Mouse (Mus musculus) cerebellum, postnatal 25 days (tissue): ENCODE results near the gene Plagl1.
A peak's percentile ranks its signal among the peaks of the same experiment; 100 is the strongest.

Source experiments
- DNase-seq, 2 experiments: peaks; one replicate each; pipeline ENCODE4 v3.0.0; 2021; ENCODE audit warnings: mixed read lengths in 2 of 2

The Plagl1 gene

DNA sequence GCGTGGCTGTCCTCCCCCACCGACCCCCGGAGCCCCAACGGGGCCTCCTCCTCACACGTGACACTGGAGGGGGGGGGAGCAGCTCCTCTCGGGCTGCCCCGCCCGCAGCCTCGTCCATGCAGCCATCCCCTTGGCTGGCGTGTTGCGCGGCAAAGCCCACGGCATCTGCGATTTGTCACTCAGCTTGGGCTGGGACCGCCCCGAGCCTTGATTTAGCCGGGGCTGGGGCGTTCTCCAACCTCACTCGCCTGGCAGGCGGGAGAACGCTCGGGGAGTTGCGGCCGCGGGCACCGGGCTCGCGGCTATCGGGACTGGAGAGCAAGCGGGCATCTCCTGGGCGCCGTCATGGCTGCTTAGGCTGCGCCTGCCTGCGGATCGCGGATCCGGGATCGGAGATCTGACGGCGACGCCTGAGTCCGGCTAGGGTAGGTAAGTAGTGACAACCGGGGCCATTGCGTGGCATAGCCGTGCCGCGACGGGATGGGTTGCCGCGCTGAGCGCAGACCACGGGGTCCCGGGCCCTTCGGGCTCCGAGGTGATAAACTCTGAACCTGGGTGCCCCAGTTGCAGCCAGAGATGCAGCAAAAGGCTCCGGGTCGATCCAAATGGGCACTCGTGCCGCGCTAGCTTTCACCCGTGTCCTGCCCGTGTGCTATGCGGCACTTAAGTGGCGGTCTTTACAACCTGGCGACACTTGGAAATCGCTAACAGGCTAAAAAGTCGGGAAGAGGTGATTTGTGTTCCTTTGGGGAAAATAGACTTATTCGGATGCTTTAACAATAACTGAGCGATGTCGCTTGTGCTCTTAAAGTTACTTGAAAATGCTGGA lies 30.5 kb downstream of the Plagl1 start:
- DNase-seq: peak; percentile 72 to 84

DNA sequence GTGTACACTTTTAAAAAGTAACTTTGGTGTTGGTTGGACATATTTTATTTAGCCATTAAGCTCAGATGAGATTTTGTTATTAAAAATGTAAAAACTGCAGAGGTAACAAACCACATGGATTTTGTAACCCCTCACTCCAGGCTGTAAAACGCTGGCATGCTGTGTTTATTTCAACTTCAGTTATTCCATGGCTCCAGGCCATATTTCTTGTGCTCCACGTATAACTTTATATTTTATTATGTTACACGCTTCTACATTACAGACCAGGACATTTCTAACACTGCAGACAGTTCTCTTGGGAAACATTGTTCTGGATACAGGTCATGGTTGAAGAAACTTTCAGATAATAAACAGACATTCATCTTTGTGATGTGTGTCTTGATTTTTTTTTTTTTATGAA lies 32.7 kb downstream of the Plagl1 start:
- DNase-seq: no peak

DNA sequence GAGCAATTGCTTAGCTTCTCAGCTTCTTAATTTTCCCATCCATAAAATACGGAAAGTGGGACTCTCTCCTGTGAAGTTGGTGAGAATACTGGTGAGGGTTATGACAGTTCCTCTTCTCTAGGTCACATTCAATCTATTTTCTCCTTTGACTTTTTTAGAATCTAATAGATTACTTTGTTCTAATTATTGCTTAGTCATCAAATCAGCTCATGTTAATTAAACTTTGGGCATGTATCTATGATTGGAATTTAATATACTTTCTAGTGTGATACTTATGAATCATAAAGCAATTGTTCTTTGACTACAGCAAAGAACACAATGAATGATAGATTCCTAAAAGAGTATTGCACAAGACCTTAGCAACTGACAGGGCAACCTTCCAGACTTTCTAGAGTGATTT lies 38.6 kb downstream of the Plagl1 start:
- DNase-seq: no peak

DNA sequence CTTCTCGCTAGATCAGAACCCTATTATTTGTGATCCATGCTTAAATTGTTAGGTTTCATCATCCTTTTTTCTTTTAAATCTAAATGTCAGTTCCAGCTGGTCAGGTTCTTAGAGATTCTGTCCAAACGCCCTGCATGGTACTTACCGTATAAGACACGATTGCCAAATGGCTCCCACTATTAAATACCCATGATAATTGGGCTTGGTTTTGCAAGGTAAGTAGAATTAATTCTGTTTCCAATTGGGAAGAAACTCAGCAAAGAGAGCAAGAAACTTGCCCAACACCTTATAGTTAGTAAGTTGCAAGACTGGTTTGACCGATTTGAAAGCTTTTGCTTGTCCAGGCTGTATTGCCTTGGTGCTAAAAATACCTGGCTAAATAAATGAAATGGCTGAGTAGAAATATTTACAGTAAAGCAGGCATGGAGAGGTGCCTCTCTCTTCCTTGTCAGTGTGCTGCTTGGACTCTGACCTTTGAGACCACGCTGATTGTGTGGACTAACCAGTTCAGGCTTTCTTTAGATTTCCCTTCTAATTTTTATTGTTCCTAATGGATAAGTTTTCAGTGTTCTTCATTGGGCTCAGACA lies 39.9 kb downstream of the Plagl1 start:
- DNase-seq: no peak

DNA sequence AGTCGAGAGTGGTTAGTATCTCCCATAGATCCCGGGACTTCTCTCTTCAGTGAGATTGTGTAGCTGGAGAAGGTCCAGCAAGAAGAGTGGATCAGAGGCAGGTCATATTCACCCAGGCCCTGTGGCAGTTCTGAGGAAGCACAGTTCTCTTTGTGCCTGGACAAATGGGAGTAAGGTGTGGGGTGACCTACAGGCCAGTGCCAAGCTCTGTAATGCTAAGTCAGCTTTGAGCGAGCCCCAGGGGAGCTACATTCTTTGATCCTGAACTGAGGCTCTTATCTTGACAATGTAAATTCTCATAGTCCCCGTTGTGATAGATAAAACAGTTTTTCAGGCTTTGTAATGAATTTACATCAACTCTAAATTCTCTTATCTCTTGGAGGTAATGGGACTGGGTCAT lies 42.1 kb downstream of the Plagl1 start:
- no peak for DNase-seq

DNA sequence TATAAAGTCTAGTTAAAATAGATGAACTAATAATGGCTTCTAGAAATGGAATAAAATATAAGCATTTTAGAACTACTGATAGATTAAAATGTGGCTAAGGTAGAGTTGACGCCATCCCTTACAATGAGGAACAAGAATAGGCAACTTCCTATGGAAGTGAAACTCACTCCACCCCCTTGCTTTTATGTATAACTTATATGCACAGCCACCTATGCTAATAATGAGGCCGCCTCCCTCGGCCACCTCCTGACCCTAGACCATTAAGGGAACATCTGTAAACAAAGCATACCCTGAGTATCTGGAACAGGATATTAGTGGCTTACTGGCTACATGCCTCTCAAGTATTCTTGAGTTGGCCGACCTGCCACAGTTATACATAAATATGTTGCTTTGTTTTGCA lies 43.5 kb downstream of the Plagl1 start:
- no peak for DNase-seq

DNA sequence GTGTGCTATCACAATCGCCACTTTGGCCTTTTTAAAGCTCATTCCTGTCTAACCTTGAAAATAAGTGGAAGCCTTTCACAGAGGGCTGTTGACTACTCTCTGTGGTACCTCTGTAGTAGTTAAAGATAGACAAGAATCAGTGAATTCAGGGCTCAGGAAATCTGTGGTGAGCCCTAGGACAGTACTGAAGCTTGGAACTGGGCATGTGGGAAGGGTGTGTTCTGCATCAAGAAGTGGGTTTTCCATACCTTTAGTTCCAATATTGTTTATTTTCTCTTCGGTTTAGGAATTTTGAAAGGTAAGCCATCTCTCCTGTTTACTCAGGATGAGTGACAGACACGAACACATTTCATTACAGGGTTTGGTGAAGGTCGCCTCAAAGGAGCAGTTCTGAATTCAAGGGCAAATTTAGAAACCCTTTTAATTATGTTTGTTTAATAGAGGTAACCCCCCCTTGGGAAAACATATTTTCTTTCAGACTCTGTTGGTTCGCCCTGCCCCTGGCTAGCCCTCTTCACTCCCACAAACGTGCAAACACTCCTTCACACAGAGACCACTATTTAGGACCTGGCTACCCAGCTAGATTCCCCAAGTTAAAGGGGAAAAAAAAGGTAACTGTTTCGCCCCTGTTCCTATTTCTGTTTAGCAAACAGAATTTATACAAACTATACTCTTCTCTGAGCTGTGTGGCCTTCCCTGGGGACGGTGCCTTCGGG lies 46.8 kb downstream of the Plagl1 start:
- no peak for DNase-seq

DNA sequence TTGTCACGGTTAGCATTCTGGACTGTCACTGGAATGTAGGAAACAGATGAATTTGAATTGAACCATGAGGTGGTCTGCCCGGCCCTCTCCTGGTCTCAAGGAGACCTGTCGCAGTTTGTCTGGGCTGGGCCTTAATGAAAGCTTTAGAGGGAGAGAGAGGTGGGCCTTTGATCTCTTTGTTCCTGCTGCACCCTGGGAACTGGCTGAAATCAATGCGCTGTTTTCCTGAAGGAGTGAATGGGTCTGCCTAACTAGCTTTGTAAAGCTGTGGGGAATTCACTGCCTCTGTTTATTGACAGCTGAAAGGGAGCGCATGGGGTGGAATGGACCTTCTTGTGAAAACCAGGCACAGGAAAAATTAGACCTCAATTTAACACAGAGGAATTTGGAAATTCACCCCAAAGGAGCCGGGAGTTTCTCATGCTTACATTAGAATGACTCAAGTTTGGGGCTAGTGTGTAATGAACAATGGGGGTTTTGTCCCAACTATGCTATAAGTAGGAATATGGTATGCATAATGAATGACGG lies 47.8 kb downstream of the Plagl1 start:
- no peak for DNase-seq

DNA sequence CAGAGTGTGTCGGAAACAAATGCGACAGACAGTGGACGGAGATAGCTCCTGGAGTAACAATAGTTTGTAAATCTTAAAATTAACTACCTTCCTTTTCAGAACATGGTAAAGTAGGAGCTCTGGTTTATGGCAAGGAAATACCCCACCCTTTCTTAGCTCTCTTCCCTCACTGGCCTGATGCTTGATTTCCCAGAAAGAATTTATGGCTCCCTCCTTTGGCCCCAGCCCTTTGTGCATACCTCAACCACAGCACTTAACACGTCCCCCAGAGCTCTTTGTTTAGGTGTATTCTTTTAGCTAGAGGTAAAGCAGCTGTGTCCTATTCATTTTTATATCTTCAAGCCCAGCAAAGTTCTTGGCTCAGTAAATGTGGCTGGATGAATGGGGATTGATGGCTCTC lies 48.5 kb downstream of the Plagl1 start:
- DNase-seq: no peak

DNA sequence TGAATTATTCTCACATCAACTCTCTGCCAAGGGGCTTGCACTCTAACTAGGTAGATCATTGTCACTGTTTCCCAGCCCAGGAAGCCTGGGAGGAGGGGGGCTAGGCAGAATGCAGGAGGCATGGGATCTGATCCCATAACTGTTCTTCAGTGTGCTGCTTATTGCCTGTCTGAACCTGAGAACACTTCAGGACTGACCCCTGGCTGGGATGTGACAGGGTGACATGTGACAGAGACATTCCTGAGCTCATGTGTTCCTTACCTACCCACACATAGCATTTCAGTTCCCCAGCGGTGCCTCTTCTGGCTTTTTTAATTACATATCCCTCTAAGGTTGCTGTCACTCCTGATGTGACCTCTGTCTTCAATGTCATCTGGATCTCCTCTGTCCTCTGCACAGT lies 49.5 kb downstream of the Plagl1 start:
- no peak for DNase-seq

DNA sequence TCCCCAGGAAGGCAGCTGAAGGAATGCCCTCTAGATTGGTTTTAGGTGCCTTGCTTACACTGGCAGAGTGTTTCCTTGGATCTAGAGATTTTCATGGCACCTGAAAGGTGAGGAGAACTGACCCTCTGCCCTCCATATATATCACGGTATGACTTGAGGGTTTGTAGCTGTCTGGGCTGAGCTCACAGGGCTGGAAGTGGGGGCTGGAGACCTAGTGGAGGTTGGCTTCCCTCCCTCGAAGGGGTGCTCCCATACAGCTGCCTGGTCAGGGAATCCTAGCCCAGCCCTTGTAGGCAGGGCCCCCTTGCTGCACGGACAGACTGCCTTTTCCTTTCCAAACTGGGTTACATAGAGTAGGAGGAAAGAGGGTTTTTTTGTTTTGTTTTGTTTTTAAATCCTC lies 52.5 kb downstream of the Plagl1 start:
- DNase-seq: no peak

DNA sequence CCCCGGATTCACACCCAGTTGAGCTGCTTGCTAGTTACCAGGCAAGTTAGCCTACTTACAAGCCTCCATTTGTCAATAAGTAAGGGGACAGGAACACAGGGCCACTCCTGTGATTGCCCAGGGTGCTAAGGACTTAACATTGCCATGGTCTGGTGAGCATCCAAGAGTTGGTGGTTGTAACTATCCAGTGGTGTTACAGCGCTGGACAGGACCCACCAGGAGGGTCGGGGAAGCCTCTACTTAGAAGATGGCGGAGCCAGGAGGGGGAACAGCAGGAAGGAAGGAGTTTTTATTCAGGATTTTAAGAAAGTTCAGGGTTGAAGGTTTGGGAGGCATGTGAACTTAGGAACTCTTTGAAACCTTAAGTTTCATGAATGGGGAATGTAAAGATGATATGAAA lies 53.3 kb downstream of the Plagl1 start:
- DNase-seq: no peak

DNA sequence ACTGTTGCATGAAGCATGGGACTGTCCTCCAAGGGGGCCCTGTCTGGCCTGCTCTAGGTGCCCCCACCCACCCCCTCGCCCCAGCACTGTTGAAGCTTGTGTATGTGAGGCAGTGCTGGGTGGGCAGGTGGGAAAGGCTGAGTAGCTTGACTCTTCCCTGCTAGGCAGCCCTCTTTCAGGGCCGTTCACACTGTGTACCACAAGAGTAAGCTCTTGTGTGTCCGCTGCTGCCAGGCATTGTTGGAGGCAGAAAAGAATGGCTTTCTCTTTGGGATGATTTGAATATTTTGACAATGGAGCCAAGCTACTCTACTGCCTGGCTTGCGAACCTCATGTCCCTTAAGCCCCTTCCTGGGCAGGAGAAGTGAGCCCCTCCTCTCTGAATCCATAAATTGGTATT lies 54.7 kb downstream of the Plagl1 start:
- DNase-seq: no peak

DNA sequence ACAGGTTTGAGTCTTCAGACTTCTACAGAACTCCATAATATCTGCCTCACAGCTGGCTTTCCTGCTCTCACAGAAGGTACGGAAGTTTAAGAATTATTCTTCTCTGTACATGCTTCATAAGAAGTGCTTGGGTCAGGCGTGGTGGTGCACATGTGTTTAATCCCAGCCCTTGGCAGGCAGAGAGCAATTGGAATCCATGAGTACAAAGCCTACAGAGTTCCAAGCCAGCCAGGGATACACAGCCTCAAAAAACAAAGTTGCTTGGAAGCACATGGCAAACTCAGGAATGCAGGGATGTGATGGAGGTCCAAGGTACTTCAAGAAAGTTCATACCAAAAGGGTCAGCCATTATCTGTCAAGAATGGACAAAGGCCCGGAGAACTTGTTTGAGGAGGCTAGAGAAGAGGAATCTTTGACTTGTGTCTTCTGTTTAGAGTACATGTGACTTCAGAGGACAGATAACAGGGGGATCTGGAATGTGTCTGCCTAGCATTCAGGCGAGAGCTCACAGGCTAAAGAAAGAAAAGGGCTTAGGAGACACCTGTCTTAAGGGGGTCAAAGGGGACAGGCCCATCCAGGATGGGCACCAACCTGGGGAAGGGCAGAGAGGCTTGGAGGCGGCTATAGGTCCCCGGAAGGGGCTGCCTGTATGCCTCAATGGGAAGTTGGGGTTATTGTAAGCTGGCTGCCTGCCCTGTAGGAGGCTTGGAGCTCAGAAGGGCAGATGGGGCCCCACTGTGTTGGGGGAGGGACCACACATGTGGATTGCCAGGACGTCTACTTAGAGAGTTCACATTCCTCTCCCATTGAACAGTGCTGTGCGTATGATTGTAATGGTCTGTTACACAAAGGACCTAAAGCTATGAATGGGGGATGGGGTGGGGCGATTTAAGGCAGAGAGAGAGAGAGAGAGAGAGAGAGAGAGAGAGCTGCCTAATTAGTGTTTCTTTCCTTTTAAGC lies 56.7 kb downstream of the Plagl1 start:
- DNase-seq: no peak

DNA sequence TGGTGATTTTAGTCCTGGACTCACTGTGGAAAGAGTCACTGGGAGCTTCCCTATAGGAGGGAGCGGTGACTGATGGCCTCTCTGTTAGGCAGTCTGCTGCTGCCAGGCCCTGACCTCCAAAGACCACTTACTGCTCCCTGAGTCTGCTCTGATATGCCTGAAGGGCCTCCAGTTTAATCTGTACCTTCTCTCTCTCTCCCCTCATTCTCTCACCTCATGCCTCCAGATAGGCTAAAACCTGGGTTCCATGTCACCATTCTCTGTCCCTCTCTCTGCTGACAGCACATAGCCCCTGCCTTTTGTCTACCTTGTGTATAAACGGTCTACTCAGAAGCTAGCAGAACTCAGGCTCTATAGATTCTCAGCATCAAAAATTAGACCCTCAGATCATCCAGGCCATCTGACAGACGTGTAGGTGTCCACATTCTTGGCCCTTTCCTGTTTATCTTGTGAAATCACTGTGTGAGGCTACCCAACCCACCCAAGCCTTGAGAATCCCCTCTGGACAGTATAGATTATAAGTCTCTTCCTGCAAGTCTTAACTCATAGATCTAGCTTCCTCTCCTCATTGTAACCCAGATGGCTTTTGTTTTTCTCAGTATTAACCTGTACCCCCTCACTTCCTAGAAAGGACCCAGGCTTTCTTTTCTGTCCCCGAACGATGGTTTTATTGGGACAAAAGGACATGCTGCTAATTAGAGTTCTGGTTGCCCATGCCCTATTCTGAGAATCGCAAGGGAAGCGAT lies 57.9 kb downstream of the Plagl1 start:
- no peak for DNase-seq

DNA sequence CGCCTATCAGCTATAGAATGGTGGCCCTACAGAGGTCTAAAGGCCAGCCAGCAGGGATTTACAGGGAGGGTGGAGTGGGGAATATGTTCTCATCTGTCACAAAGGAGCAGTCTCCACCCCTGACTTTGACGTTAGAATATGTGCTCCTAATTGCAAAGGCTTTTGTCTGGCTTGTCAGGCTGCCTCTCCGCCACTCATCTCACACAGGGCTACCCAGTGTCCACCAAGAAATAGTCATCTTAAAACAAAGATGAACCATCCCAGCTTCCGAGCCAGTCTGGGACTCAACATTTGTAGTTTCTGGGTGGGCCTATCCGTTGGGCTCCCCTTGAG lies 58.4 kb downstream of the Plagl1 start:
- no peak for DNase-seq

DNA sequence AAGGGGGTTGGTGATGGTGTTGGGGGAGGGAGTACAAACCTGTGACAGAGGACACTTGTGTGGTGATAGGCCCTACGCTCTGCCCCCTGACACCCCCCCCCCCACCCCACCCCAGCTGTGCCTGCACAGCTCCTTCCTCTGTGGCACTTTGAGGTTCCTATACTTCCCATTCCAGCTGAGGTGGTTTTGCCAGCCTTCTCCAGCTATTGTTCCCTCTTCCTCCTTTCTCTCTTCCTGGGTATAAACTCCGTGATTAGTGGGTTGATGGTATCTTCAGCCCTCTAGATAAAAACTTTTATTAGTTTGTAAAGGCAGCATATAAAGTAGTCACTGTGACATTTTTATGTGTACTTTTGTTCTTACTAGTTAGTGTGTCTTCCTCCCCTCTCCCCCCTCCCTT lies 59.0 kb downstream of the Plagl1 start:
- no peak for DNase-seq

DNA sequence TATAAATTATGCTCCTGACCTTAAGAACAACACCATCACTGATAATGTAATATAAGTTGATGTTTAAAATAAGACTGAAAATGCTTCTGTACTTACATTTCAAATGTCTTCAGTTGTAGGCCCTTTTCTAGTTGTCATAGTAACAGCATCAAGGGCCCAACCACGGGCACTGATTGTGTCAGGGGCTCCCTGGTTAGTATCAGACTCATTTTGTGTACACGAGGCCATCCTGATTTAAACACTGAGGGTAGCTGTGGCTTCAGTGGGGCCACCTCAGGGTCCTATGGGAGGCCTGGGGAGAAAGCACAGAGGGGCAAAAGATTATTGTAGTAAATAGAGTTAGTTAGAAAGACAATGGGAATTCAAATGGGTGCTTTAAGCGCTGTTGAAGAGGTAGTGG lies 65.5 kb downstream of the Plagl1 start:
- no peak for DNase-seq

DNA sequence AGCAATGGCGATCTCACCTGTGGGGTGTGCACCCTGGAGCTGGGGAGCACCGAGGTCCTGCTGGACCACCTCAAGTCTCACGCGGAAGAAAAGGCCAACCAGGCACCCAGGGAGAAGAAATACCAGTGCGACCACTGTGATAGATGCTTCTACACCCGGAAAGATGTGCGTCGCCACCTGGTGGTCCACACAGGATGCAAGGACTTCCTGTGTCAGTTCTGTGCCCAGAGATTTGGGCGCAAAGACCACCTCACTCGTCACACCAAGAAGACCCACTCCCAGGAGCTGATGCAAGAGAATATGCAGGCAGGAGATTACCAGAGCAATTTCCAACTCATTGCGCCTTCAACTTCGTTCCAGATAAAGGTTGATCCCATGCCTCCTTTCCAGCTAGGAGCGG lies 67.0 kb downstream of the Plagl1 start:
- DNase-seq: peak in 1 of 2 experiments; percentile 13

DNA sequence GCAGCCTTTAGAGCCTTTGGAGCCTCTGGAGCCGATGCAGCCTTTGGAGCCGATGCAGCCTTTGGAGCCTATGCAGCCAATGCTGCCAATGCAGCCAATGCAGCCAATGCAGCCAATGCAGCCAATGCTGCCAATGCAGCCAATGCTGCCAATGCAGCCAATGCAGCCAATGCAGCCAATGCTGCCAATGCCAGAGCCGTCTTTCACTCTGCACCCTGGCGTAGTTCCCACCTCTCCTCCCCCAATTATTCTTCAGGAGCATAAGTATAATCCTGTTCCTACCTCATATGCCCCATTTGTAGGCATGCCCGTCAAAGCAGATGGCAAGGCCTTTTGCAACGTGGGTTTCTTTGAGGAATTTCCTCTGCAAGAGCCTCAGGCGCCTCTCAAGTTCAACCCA lies 67.6 kb downstream of the Plagl1 start:
- DNase-seq: no peak

DNA sequence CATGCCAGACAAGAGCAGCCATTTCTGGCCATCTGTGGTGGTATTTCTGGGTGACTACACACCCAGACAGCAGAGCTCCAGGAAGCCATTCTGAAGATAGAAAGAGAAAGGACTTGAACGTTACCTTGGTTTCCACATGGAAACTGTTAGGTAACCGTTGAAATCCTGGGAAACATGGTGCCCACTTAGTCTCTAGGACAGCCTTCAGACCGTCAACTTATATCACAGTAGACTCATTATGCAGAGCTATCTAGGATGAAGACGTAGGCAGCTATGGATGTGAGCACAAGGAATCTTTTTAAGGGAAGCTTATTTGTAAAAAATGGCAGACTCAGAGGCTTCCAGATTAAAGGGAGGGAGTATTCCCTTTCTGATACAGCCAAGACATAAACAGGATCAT lies 73.5 kb downstream of the Plagl1 start:
- DNase-seq: no peak

DNA sequence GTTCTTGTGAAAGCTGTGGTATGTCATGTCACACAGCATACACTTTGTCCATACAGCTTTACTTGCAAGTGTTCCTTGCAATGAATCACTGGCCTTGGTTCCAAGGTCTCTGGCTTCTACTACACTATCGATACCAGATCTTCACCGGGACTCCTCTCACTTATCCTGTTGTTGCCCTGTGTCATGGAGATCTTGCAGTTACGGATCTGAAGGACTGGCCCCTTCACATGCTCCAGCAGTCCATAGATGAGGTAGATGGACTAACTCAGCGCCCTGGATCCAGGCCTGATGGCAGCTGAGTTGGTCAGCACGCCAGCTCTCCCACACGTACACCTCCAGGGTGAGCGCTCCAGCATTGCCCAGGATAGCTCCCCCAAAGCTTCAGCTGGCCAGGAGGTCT lies 75.0 kb downstream of the Plagl1 start:
- no peak for DNase-seq
